Mouse (Mus musculus) testis, postnatal 14 days (tissue): ENCODE results near the gene Arid1b.

Source experiments
- DNase-seq: peaks from one replicate; pipeline ENCODE4 v3.0.0; 2021; ENCODE audit warnings: low spot score

The Arid1b gene

DNA sequence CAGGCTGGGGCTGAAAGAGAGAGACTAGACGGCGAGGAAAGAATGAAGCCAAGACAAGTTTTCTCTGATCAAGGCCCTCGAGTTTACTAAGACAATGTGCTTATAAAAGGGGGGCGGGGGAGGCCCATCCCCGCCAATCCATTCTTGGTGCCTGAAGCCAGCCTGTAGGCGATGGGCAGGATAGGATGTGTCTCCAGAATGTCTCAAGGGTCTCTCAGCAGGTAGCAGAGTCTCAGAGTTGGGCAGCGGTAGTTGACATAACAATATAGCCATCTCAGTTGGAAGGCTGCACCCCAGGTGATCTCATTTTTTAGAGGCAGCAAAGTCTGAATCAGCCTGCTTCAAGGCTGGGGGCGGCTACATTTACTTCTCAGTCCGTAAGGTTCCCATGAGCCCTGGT lies 328.5 kb downstream of the Arid1b start:
- DNase-seq = no peak

GRCm38 (mm10) chr17:5323746-5324145 lies 329.6 kb downstream of the Arid1b start:
- no peak for DNase-seq

DNA sequence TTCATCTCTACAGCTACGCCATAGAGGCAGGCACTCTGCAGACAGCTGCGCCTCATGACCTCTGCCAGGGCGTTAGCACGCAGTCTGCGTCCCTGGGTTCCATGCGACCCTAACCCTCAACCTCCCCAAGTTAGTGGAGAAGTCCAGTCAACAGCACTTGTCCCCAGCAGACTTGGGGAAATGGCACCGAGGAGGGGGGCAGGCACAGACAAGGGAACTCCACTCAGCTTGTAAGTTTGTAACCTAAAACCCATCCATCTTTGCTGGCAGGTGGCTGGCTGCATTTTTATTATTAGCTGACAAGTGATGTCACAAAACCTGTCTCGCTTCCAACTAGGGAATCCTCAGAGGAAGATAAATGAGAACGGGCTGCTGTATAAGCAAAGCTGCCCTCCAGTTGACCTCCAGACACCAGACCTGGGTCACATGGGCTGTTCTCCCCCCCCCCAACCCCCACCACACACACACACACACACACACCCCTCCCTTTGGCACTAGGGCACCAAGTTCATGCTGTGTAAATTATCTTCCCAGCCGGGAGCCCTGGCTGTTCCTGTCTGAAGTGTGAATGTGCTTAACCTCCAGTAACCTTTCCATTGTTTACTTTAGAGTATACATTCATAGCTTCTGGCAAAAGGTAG lies 330.2 kb downstream of the Arid1b start:
- DNase-seq = no peak

- no peak for DNase-seq
Measured at GRCm38 (mm10) chr17:5326689-5327088, 332.6 kb downstream of the Arid1b start.

- DNase-seq = no peak
Measured at GRCm38 (mm10) chr17:5327480-5328180, 333.5 kb downstream of the Arid1b start.

- no peak for DNase-seq
Measured at GRCm38 (mm10) chr17:5329478-5329877, 335.3 kb downstream of the Arid1b start.

DNA sequence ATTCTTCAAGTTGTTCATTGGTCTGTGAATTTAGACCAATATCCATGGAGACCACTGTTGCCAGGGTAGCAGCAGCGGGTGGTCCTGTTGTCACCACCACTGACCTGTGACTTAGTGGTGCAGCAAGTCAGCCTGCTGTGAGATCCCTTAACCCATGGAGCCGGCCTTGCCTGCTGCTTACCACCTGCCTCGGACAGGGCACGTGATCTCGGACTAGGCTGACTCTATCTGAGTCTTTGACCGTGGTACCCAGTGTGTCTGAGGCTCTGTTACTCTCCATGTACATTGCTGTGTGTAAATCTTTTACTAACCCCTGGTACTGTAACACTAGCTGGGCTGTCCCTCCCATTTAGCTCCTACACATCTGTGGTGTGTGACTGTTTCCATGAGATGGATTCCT lies 335.9 kb downstream of the Arid1b start:
- no peak for DNase-seq

DNA sequence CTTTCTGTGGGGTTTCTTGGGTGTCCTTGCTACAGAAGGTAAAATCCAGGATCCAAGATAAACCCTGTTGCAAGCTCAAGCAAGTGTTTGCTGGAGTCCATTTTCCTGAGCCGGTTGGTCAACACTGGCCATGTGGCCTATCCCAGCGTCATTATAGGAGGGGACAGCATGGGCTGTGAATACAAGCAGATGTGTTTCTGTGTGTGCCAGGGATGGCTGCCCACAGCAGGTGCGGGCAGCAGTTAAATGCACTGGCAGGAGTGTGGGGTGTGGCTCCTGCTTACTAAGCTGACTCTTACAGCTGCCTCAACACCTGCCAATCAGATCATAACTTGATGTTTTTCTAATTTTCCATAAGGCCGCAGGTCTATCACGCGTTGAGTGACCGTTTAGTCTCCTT lies 336.5 kb downstream of the Arid1b start:
- DNase-seq = no peak

GRCm38 (mm10) chr17:5331387-5331786 lies 337.3 kb downstream of the Arid1b start:
- DNase-seq = no peak

DNA sequence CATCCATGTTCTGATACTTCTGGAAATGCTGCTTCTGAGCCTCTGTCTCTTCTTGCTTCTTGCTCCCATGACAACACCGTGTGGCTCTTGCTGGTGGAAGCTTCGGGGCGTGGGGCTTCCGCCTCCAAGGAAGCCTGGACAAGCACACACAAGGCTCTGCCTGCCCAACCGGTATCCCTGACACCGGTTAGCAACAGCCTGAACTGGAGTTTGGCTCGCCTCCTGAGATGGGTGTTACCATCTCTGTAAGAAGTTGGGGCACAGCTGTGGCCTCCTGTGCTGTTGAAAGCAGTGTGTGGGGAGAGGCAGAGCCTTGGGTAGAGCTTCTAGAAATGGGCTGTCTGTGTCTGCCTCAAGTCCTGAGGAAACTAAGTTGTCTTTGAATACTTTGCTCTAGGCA lies 340.4 kb downstream of the Arid1b start:
- no peak for DNase-seq

- no peak for DNase-seq
Measured at GRCm38 (mm10) chr17:5344426-5344825, 350.3 kb downstream of the Arid1b start.

- no peak for DNase-seq
Measured at GRCm38 (mm10) chr17:5345810-5346209, 351.7 kb downstream of the Arid1b start.

DNA sequence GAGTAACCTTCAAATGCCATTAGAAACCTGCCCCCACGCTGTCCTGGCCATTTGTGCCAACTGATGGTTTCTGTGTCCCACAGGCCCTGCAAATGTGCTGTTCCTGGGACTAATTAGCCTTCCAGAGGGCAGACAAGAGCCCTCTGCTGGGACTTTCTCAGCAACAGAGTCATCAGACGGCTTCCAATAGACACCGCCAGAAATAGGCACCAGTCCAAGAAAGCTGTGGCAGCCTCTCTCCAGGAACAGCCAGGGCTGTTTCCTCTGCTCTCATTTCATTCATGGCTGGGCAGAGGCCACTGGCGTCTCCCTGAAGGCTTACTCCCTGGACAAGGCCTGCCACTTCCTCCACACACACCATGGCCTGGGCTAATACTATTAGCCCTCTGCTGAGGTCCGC lies 358.8 kb downstream of the Arid1b start:
- DNase-seq = peak; percentile 37

GRCm38 (mm10) chr17:5360759-5361158 lies 366.6 kb downstream of the Arid1b start:
- no peak for DNase-seq

DNA sequence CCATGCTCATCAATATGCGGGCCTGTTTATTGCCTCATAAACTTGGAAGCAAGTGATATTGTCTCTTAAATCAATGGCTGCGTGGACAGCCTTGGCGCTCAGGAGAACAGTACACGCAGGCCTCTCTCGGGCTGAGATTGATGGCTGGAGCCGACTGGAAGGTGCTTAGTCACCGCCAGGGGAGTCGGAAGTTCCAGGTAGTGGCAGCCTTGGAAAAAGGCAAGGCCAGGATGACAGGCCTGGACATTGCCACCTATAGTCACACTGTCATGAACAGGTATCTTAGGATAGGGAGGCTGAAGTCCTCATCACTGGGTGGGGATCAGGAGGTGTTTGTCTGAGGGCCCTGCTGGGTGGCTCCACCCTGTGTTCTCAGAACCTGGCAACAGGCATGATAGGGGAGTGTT lies 371.9 kb downstream of the Arid1b start:
- DNase-seq = no peak

DNA sequence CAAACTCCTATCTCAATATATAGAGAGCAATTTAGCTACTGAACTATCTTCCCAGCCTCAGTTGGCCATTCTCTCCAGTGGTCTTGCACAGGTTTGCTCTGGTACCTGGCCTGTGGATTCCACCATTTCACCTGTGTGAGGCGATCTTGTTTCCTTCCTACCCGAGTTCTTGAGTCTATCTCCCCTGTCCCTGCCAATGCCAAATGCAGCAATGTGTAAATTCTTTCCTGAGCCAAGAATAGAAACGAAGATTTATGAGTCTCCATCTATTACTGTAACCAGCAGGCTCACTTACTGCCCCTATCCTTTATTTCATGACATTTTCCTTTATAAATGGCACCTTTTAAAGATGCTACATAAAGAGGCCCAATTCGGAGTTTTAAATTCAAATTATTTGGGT lies 376.9 kb downstream of the Arid1b start:
- no peak for DNase-seq

DNA sequence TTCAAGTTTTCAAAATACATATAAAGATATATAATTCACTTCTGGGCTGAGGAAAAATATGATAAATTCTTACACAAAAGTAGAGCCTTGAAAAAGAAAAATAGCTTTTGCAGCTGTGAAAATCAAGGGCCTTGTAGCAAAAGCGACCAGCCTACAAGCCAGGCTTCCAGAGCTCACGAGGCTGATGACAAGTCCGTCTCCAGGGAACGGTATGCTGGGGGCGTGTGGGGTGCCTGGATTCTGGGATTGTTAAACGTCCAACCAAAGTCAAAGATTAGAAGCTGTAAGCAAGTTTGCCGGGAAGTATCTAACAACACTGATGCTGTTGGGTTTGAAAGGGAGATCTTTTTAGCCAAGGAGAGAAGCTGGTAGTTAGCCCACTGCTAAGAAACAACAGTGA lies 377.4 kb downstream of the Arid1b start:
- no peak for DNase-seq

DNA sequence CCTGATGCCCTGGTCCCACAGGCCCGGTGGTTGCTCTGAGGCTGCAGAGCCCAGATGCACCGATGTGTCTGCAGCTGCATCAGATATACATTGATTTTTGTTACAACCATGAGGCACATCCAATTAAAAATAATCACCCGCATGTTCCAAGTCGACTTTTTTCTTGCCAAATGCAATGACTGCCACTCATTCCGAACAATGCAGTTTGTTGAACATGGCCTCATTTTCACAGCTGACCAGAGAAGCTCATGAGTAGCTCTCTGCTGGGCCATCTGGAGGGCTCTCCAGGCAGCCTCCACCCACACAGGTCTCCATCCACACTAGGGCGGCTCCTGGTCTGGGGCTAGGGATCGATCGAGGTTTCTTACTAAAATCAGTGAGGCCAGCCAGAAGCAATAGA lies 378.8 kb downstream of the Arid1b start:
- DNase-seq = no peak

GRCm38 (mm10) chr17:5377151-5377929 lies 383.2 kb downstream of the Arid1b start:
- no peak for DNase-seq

DNA sequence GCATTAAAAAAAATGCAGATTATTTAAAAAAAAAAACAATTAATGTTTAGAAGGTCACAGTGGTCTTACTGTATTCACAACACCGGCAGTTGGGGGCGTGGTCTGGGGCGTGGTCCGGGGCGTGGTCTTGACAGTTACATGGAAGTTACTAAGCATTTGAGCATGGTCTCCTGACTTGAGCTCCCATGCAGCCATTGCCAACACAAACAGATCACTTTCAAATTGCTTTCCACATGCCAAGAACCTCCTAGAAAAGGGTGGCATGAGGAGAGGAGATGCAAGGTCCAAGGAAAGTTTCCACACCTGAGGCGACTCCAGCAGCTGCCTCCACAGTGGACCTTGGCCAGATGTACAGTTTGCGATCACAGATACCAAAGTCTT lies 383.8 kb downstream of the Arid1b start:
- DNase-seq = peak; percentile 32

GRCm38 (mm10) chr17:5385694-5386093 lies 391.6 kb downstream of the Arid1b start:
- DNase-seq = no peak

DNA sequence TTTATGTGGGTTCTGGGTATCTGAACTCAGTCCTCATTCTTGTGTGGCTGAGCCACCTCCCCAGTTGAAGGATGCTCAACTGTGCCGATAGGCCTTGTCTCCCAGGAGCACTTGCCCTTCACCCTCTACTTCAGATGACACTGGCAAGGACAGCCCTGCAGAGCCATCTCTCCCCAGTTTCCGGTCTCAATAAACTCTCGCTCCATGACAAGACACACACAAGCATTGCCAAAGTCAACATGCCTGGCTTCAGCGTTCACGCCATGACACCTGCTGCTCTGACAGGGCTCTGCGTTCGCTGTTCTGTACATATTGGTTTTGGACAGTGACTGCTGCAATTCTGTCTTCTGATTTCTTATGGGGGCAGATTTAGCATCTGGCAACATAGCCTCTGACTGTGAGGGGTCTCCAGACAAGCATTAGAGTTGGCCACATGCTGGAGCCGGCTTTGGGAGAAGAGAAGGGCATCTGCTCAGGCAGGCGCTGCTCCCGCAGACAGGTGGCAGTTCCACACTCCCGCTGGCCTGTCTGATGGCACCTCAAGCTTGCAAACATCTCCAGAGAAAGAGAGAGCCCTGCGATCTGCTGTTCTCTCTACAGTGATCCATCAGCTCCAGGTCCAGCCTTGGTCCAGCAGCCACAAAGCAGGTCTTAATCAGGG lies 392.9 kb downstream of the Arid1b start:
- DNase-seq = no peak

DNA sequence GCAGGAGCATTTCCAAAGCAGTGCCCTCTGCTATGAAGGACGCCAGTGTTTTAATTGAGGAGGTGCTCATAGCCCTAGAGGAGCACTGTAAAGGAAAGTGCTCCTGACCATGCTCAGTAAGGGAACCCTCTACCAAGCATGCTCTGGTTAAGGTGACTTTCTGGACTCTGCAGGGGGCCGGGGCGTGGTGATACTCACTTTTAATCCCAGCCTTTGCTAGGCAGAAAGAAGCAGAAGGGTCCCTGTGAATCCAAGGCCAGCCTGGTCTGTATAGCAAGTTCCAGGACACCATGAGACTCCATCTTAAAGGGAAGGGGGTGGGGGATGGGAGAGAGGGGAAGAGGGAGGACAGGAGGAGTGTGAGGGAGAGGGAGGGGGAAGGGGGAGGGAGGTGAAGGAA lies 394.2 kb downstream of the Arid1b start:
- DNase-seq = no peak
